Mouse (Mus musculus) embryonic fibroblast, embryonic 13.5 days (primary cell): ENCODE data around the gene Hgd.

Experiments used
- CTCF ChIP-seq: IDR thresholded peaks from 2 replicates; pipeline ENCODE4 v1.5.1; 2011; ENCODE audit warnings: mild to moderate bottlenecking, control low read depth, low read length, moderate library complexity, borderline replicate concordance; ENCODE audit not compliant: insufficient read depth
- POLR2A ChIP-seq: IDR thresholded peaks from 2 replicates; pipeline ENCODE4 v1.6.1; 2011; ENCODE audit warnings: low read depth, mild to moderate bottlenecking, control low read depth, low read length, moderate library complexity

DNA sequence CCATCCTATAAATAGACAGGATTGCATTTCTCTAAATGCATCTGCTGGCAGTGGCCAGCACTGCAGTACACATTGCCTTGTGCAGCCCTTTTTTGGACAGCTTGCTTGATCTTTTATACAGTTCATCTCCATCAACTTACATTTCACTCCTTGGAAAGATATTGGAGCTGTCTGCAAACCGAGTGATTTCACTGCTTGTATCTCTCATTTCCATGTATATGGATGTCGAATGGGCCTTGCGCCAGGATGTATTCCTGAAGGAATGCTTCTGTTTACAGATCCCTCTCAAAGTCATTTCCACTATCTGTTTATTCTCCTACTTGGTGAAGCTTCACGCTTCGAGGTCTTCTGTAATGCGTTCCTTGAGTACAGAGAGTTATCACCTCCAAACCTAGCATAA, 24.3 kb downstream of the Hgd start:
- TF ChIP-seq POLR2A (no peak), CTCF (no peak)
